Mouse (Mus musculus): Measurements from ENCODE around the gene D10Wsu102e. TPM values are rescaled to one million over a fixed set of nuclear protein-coding genes. Genes with fewer than 3 reads are reported as not detected.

The D10Wsu102e gene
- polyA plus RNA-seq (2014; fragmentation: Illumina TruSeq; extraction: RNeasy Lipid Tissue Mini Kit (QIAGEN cat#74804); ENCODE audit: low read depth, low replicate concordance), result 0.24 TPM

DNA sequence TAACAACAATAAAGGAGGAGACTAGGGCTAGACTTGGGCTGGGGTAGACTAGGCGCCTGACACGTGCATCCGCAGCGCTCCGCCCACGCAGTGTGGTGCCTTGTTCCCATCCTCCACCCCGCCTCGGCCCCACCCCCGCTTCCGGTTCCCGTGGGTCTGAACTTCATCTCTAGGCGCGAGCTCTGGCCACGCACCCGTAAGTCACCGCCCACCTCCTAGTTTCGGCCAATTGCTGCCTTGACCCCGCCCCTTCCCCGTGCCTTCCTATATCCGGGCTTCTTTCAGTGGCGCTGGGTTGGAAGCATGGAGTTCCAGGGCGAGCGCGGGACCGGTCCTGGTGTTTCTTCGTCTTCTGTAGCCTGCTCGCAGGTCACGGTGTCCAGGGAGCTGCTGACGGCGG is at the start of gene D10Wsu102e:
Gene D10Wsu102e (plus strand): TSS at position 266 of the 400 bp plus-strand sequence.

DNA sequence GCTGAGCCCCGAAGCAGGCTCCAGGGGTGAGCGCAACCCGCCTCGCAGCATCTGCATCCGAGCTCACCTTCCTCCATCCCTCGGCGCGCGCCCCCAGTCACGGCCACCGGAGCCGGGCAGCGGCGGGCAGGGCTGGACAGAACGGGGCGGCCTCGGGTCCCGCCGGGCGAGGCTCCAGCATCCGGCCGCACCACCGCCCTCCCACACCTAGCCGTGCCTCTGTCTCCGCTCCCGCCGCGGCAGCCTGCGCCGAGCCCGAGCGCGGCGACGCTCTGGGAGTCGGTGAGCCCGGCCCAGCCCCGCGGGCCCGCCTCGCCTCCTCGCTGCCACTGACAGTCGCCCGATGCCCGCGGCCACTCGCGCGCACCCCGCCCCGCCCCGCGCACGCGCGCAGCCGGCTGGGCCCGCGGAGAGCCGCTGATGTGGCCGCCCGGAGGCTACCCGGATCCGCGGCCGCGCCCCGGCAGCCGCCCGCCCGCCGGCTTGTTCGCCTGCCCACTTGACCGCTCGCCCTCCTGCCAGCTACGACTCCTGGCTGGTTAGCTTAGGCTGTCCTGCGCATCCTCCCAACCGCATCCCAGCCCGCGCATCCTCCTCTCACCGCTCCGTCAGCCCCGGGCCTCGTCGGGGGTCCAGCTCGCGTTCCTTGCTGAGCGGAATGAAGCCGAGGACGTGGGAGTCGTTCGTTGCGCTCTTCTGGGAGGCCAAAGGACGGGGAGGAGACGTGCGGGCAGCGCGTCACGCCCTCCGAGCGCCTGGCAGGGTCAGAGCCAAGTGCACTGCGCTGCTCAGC is 22.7 kb upstream of the D10Wsu102e start, which contains the start of gene Slc41a2:
Gene Slc41a2 (minus strand): TSS at position 724 of the 793 bp plus-strand sequence.

DNA sequence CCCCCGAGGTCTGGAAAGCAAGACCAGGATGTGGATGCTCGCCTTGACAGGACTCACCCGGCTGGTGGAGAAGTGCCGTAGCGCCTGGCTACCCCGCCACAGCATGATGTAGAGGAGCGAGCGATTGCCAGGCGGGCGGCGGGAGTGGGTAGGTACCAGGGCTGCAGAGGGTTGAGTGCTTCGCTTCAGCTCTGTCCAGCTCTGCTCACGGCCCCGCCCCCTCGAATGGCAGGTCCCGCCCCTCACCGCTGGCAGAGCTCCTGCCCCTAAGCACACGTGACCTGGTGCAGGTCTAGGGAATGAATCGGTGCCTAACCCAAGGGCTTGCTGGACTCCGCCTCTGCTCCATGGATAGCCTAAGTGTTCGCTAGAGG is 173.9 kb downstream of the D10Wsu102e start, which contains the start of gene Aldh1l2:
Gene Aldh1l2 (minus strand): TSS at position 231 of the 374 bp plus-strand sequence.

Other genes with a start within 250 kb of the D10Wsu102e start
- 1.2 TPM for gene Slc41a2, start 22.3 kb upstream of the D10Wsu102e start, polyA plus RNA-seq (2014; fragmentation: Illumina TruSeq; extraction: RNeasy Lipid Tissue Mini Kit (QIAGEN cat#74804); ENCODE audit: low read depth, low replicate concordance)
- 7.3 TPM for gene Aldh1l2, start 173.9 kb downstream of the D10Wsu102e start, polyA plus RNA-seq (2014; fragmentation: Illumina TruSeq; extraction: RNeasy Lipid Tissue Mini Kit (QIAGEN cat#74804); ENCODE audit: low read depth, low replicate concordance)
- gene Washc4, start 183.5 kb downstream of the D10Wsu102e start, polyA plus RNA-seq (2014; fragmentation: Illumina TruSeq; extraction: RNeasy Lipid Tissue Mini Kit (QIAGEN cat#74804); ENCODE audit: low read depth, low replicate concordance), result 10.7 TPM

All from heart, adult 10 weeks (tissue).